Mouse (Mus musculus): ENCODE measurements at regions not wholly inside any gene's neighbourhood (a gene's known extent, or its start where the extent isn't known, plus 50 kb on each side); places are given as distances from the start of the nearest gene placed in this dataset.

DNA sequence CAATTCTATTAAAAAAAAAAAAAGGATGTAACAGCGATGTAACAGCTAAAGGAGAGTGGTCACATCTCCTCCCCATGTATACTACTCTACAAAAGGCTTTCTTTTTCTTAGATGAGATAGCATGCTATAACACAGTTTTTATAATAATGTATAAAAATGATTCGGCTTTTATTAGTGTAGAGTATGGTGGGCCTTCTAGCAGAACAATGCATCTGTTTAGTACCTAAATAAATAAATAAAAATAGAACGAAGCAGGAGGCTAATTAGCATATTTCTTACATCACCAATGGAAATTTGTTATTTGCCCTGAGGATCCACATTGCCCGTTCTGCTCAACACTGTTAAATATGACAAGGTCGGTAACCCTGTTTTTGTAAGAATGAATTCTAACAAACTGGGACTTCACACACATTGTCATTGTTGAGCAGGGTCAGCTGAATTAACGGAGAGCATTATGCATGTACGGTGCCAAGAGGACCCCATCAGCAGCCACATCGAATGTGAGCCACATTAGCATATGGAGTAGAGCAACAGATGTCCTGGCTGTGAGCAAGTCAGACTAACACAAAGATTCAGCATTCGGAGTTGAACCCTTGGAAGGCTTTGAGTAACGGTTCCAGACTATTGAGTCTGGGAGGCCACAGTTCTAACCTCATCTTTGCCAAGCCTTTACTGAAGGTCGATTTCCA, 117.4 kb upstream of the Sem1 start:
- TF ChIP-seq CTCF (IDR thresholded peaks at IDR 0.05; ENCODE audit: insufficient read depth, low read depth, low read length), result no peak
- no peak for TF ChIP-seq POLR2A (IDR thresholded peaks at IDR 0.05; ENCODE audit: insufficient read depth, low read depth, low read length)

Data from olfactory bulb, adult 2 months (tissue).